Mouse (Mus musculus) stomach, embryonic 14.5 days (tissue): ENCODE measurements around the gene Phtf2. TPM values are rescaled to one million over a fixed set of nuclear protein-coding genes. Genes with fewer than 3 reads are reported as not detected.

Experiments used
- ATAC-seq: fragments of 200-750 bp; cut with Nextera tagmentation; 2 replicates; pipeline ENCODE4 v1.8.0; 2017; ENCODE audit warnings: low read depth, moderate TSS enrichment; ENCODE audit not compliant: insufficient number of reproducible peaks, insufficient read depth, low FRiP score
- H3K27ac ChIP-seq: fragments of 300-500 bp; sonication (generic); 2 replicates; pipeline ENCODE4 v1.5.1; 2014; ENCODE audit warnings: mild to moderate bottlenecking, low read length, moderate library complexity, mixed read lengths
- H3K27me3 ChIP-seq: fragments of 300-500 bp; sonication (generic); 2 replicates; pipeline ENCODE4 v1.6.1; 2014; ENCODE audit warnings: low read length, control low read depth, mixed read lengths; ENCODE audit not compliant: control insufficient read depth, insufficient read depth
- H3K36me3 ChIP-seq: fragments of 300-500 bp; sonication (generic); 2 replicates; pipeline ENCODE4 v1.6.1; 2014; ENCODE audit warnings: mild to moderate bottlenecking, control low read depth, low read length, moderate library complexity, mixed read lengths; ENCODE audit not compliant: control insufficient read depth, insufficient read depth
- H3K4me1 ChIP-seq: fragments of 300-500 bp; sonication (generic); 2 replicates; pipeline ENCODE4 v1.6.1; 2014; ENCODE audit warnings: low read length, control low read depth, mixed read lengths; ENCODE audit not compliant: control insufficient read depth, insufficient read depth
- H3K4me2 ChIP-seq: fragments of 300-500 bp; sonication (generic); replicated peaks from 2 replicates; pipeline ENCODE4 v1.6.1; 2014; ENCODE audit warnings: low read depth, low read length, control low read depth
- H3K4me3 ChIP-seq: fragments of 300-500 bp; sonication (generic); 2 replicates; pipeline ENCODE4 v1.5.1; 2014; ENCODE audit warnings: low read depth, low read length, control low read depth
- H3K9ac ChIP-seq: fragments of 300-500 bp; sonication (generic); replicated peaks from 2 replicates; pipeline ENCODE4 v1.6.1; 2014; ENCODE audit warnings: low read depth, mild to moderate bottlenecking, control low read depth, low read length, moderate library complexity, mixed read lengths
- H3K9me3 ChIP-seq: fragments of 300-500 bp; sonication (generic); 2 replicates; pipeline ENCODE4 v1.6.1; 2016; ENCODE audit warnings: low read depth, low read length, control low read depth; ENCODE audit not compliant: control insufficient read depth
- WGBS: fragments of 180-500 bp; shearing (Covaris S2); extraction: QIAGEN DNeasy Blood & Tissue Kit; methylation state at CpG from one replicate; pipeline ENCODE4 v1.1.7; 2014; 5-methylcytosine and 5-hydroxymethylcytosine counted together
- polyA plus RNA-seq: library from polyadenylated mRNA; unstranded; fragments of >200 nt; fragmentation: Nextera tagmentation; extraction: Ambion mirVana; gene quantifications from 2 replicates; pipeline ENCODE4 v1.2.1, GENCODE M21; 2014

Phtf2 gene
- polyA plus RNA-seq, result 14.9 and 16.5 TPM in 2 replicates

GRCm38 (mm10) chr5:20881915-20882800 lies at the start of gene Phtf2, which contains the start of gene Tmem60:
TSS of gene Phtf2 (minus strand) at chr5:20882124.
TSS of gene Tmem60 (plus strand) at chr5:20882191.
- Histone ChIP-seq H3K4me2 (peak within 1 kb of the TSS; percentile 66), H3K27me3 (no peaks in the 10 kb centered on the region), H3K4me1 (peaks cover 15% of the 10 kb centered on the region), H3K4me3 (peak within 1 kb of the TSS; percentile 46), H3K9ac (peak within 1 kb of the TSS; percentile 65), H3K9me3 (no peaks in the 10 kb centered on the region), H3K36me3 (peaks cover 2% of the 10 kb centered on the region; the same call in 1 of the 2 replicates), H3K27ac (peak within 1 kb of the TSS; percentile 91)
- under 1% methylated on average over 85 of the region's 94 CpGs for WGBS
- peak; percentile 99 for ATAC-seq

- H3K4me3 ChIP-seq, result no peak overlapping the region
Measured at GRCm38 (mm10) chr5:20931300-20931699, 49.4 kb upstream of the Phtf2 start.

GRCm38 (mm10) chr5:20930430-20930829 lies 48.5 kb upstream of the Phtf2 start:
- no peaks in the 10 kb centered on the region for H3K27me3 ChIP-seq
- no peak overlapping the region for H3K27ac ChIP-seq
- H3K4me2 ChIP-seq, result no peak overlapping the region
- no peaks in the 10 kb centered on the region for H3K9me3 ChIP-seq
- no peak for ATAC-seq
- H3K4me3 ChIP-seq, result no peak overlapping the region
- no peaks in the 10 kb centered on the region for H3K36me3 ChIP-seq
- 0 out of 2 replicates have a peak, but pooled peaks cover 3% of the 10 kb centered on the region for H3K4me1 ChIP-seq
- no peak overlapping the region for H3K9ac ChIP-seq

More at GRCm38 (mm10) chr5:20931300-20931699, 49.4 kb upstream of the Phtf2 start:
- H3K27ac ChIP-seq, result no peak overlapping the region
- H3K36me3 ChIP-seq, result no peaks in the 10 kb centered on the region
- H3K9me3 ChIP-seq, result no peaks in the 10 kb centered on the region
- no peak overlapping the region for H3K4me2 ChIP-seq
- 85% methylated on average over 3 of the region's 3 CpGs for whole genome bisulfite sequencing
- no peak for ATAC-seq
- no peak overlapping the region for H3K9ac ChIP-seq
- H3K27me3 ChIP-seq, result no peaks in the 10 kb centered on the region
- 0 out of 2 replicates have a peak, but pooled peaks cover 3% of the 10 kb centered on the region for H3K4me1 ChIP-seq

- Histone ChIP-seq H3K4me1 (0 out of 2 replicates have a peak, but pooled peaks cover 3% of the 10 kb centered on the region), H3K4me2 (no peak overlapping the region), H3K36me3 (no peaks in the 10 kb centered on the region), H3K27me3 (no peaks in the 10 kb centered on the region), H3K9me3 (no peaks in the 10 kb centered on the region), H3K4me3 (no peak overlapping the region), H3K27ac (no peak overlapping the region), H3K9ac (no peak overlapping the region)
- 69% methylated on average over 6 of the region's 6 CpGs for WGBS
- no peak for ATAC-seq
Measured at GRCm38 (mm10) chr5:20929669-20930151, 47.8 kb upstream of the Phtf2 start.

- 56% methylated on average over 3 of the region's 3 CpGs for WGBS
- Histone ChIP-seq H3K27me3 (no peaks in the 10 kb centered on the region), H3K4me1 (0 out of 2 replicates have a peak, but pooled peaks cover 3% of the 10 kb centered on the region), H3K9me3 (no peaks in the 10 kb centered on the region), H3K4me3 (no peak overlapping the region), H3K4me2 (no peak overlapping the region), H3K9ac (no peak overlapping the region), H3K27ac (no peak overlapping the region), H3K36me3 (no peaks in the 10 kb centered on the region; the same call in 1 of the 2 replicates)
- no peak for ATAC-seq
Measured at GRCm38 (mm10) chr5:20925451-20925850, 43.5 kb upstream of the Phtf2 start.

- 59% methylated on average over 3 of the region's 3 CpGs for WGBS
- no peak overlapping the region for H3K9ac ChIP-seq
- H3K27ac ChIP-seq, result no peak overlapping the region
- H3K4me2 ChIP-seq, result no peak overlapping the region
- no peaks in the 10 kb centered on the region for H3K4me1 ChIP-seq
- no peaks in the 10 kb centered on the region for H3K27me3 ChIP-seq
- ATAC-seq, result no peak
- H3K9me3 ChIP-seq, result no peaks in the 10 kb centered on the region
- no peak overlapping the region for H3K4me3 ChIP-seq
- H3K36me3 ChIP-seq, result no peaks in the 10 kb centered on the region; the same call in none of the 2 replicates
Measured at GRCm38 (mm10) chr5:20924608-20925007, 42.7 kb upstream of the Phtf2 start.

- WGBS, result 96% methylated on average over 9 of the region's 9 CpGs
Measured at GRCm38 (mm10) chr5:20919566-20919965, 37.6 kb upstream of the Phtf2 start.

GRCm38 (mm10) chr5:20918967-20919366 lies 37.0 kb upstream of the Phtf2 start:
- Histone ChIP-seq H3K4me1 (no peaks in the 10 kb centered on the region), H3K27ac (no peak overlapping the region), H3K27me3 (no peaks in the 10 kb centered on the region), H3K36me3 (no peaks in the 10 kb centered on the region; the same call in none of the 2 replicates), H3K4me2 (no peak overlapping the region), H3K4me3 (no peak overlapping the region), H3K9ac (no peak overlapping the region), H3K9me3 (no peaks in the 10 kb centered on the region)
- 91% methylated on average over 4 of the region's 4 CpGs for WGBS
- no peak for ATAC-seq

More at GRCm38 (mm10) chr5:20919566-20919965, 37.6 kb upstream of the Phtf2 start:
- Histone ChIP-seq H3K9ac (no peak overlapping the region), H3K27ac (no peak overlapping the region), H3K9me3 (no peaks in the 10 kb centered on the region), H3K36me3 (no peaks in the 10 kb centered on the region; the same call in none of the 2 replicates), H3K27me3 (no peaks in the 10 kb centered on the region), H3K4me2 (no peak overlapping the region), H3K4me1 (no peaks in the 10 kb centered on the region), H3K4me3 (no peak overlapping the region)
- ATAC-seq, result no peak
